Mouse (Mus musculus) lung, postnatal 0 days (tissue): ENCODE results near the gene Kazn.

Experiments
- CTCF ChIP-seq: IDR thresholded peaks from 2 replicates; pipeline ENCODE4 v1.5.1; 2016; ENCODE audit warnings: antibody characterized with exemption, mild to moderate bottlenecking
- EP300 ChIP-seq: IDR thresholded peaks from 2 replicates; pipeline ENCODE4 v1.6.1; 2016; ENCODE audit warnings: antibody characterized with exemption, mild to moderate bottlenecking, control low read depth

- TF ChIP-seq CTCF (no peak), EP300 (no peak)
Observed at GRCm38 (mm10) chr4:142103081-142103671, 136.0 kb downstream of the Kazn start.
